Mouse (Mus musculus) forebrain, postnatal 0 days (tissue): Measurements from ENCODE around the gene Ppp1r14a. TPM values are rescaled to one million over a fixed set of nuclear protein-coding genes. Genes with fewer than 3 reads are reported as not detected.

Experiments used
- ATAC-seq: fragments of 200-750 bp; cut with Nextera tagmentation; 2 replicates; pipeline ENCODE4 v1.8.0; 2017; ENCODE audit warnings: mild to moderate bottlenecking, moderate library complexity
- DNase-seq: peaks from one replicate; pipeline ENCODE4 v3.0.0-alpha.2; 2015
- H3K27ac ChIP-seq: fragments of 300-500 bp; sonication (generic); 2 replicates; pipeline ENCODE4 v1.5.1; 2014; ENCODE audit warnings: low read depth, mild to moderate bottlenecking, antibody characterized with exemption, low read length, moderate library complexity, mixed read lengths
- H3K27me3 ChIP-seq: fragments of 300-500 bp; sonication (generic); 2 replicates; pipeline ENCODE4 v1.6.1; 2014; ENCODE audit warnings: mild to moderate bottlenecking, low read length, mixed read lengths; ENCODE audit not compliant: insufficient read depth
- H3K36me3 ChIP-seq: fragments of 300-500 bp; sonication (generic); 2 replicates; pipeline ENCODE4 v1.6.1; 2014; ENCODE audit warnings: mild to moderate bottlenecking, moderate library complexity; ENCODE audit not compliant: insufficient read depth
- H3K4me1 ChIP-seq: fragments of 300-500 bp; sonication (generic); 2 replicates; pipeline ENCODE4 v1.6.1; 2014; ENCODE audit warnings: antibody characterized with exemption; ENCODE audit not compliant: insufficient read depth
- H3K4me2 ChIP-seq: fragments of 300-500 bp; sonication (generic); 2 replicates; pipeline ENCODE4 v1.6.1; 2014; ENCODE audit warnings: low read depth, mild to moderate bottlenecking, moderate library complexity
- H3K4me3 ChIP-seq: fragments of 300-500 bp; sonication (generic); 2 replicates; pipeline ENCODE4 v1.5.1; 2014; ENCODE audit warnings: low read depth, low read length, mixed read lengths
- H3K9ac ChIP-seq: fragments of 300-500 bp; sonication (generic); 2 replicates; pipeline ENCODE4 v1.6.1; 2014; ENCODE audit warnings: mild to moderate bottlenecking
- H3K9me3 ChIP-seq: fragments of 300-500 bp; sonication (generic); 2 replicates; pipeline ENCODE4 v1.6.1; 2016; ENCODE audit warnings: low read length
- CTCF ChIP-seq: sonication (generic); IDR thresholded peaks from 2 replicates; pipeline ENCODE4 v1.5.1; 2016; ENCODE audit warnings: antibody characterized with exemption, control low read depth, low read depth
- WGBS: fragments of 180-500 bp; shearing (Covaris S2); extraction: QIAGEN DNeasy Blood & Tissue Kit; methylation state at CpG from one replicate; pipeline ENCODE4 v1.1.7; 2014; 5-methylcytosine and 5-hydroxymethylcytosine counted together
- polyA plus RNA-seq: library from polyadenylated mRNA; unstranded; fragments of >200 nt; fragmentation: Nextera tagmentation; extraction: Ambion mirVana; gene quantifications from 2 replicates; pipeline ENCODE4 v1.2.1, GENCODE M21; 2015
- total RNA-seq: library from RNA; depleted of rRNA; stranded (reverse); fragments of >200 nt; gene quantifications from 2 replicates; pipeline ENCODE4 v1.2.3, GENCODE M21; 2014; rRNA removed

The Ppp1r14a gene
- total RNA-seq (1.5 and 2.0 TPM in 2 replicates), polyA plus RNA-seq (2.3 and 2.8 TPM in 2 replicates)

GRCm38 (mm10) chr7:29288942-29289638 lies at the start of gene Ppp1r14a:
TSS of gene Ppp1r14a (plus strand) at chr7:29289308.
- Histone ChIP-seq H3K4me2 (peak within 1 kb of the TSS; percentile 77), H3K9me3 (no peaks in the 10 kb centered on the region), H3K4me3 (peak within 1 kb of the TSS; percentile 45), H3K4me1 (0 out of 2 replicates have a peak, but pooled peaks cover 5% of the 10 kb centered on the region), H3K27me3 (no peaks in the 10 kb centered on the region), H3K27ac (no peak within 1 kb of the TSS), H3K36me3 (no peaks in the 10 kb centered on the region), H3K9ac (peak within 1 kb of the TSS; percentile 46)
- peak; percentile 69 for DNase-seq
- peak; percentile 40; the same call in 1 of the 2 replicates for ATAC-seq
- TF ChIP-seq CTCF: peak; percentile 80
- WGBS: 2% methylated on average over 53 of the region's 59 CpGs

GRCm38 (mm10) chr7:29244732-29245416 lies 44.2 kb upstream of the Ppp1r14a start:
- Histone ChIP-seq H3K4me3 (no peak overlapping the region), H3K4me2 (no peak overlapping the region), H3K9ac (no peak overlapping the region), H3K27me3 (no peaks in the 10 kb centered on the region; the same call in 1 of the 2 replicates), H3K9me3 (no peaks in the 10 kb centered on the region), H3K4me1 (no peaks in the 10 kb centered on the region), H3K36me3 (peaks cover 14% of the 10 kb centered on the region; the same call in 1 of the 2 replicates), H3K27ac (no peak overlapping the region)
- no peak for DNase-seq
- no peak for ATAC-seq
- WGBS: 94% methylated on average over 7 of the region's 7 CpGs
- peak; percentile 48 for TF ChIP-seq CTCF

- Histone ChIP-seq H3K27ac (no peak overlapping the region), H3K9ac (no peak overlapping the region), H3K4me1 (no peaks in the 10 kb centered on the region), H3K4me3 (no peak overlapping the region), H3K4me2 (no peak overlapping the region), H3K36me3 (peaks cover 14% of the 10 kb centered on the region; the same call in 1 of the 2 replicates), H3K9me3 (no peaks in the 10 kb centered on the region), H3K27me3 (no peaks in the 10 kb centered on the region; the same call in 1 of the 2 replicates)
- DNase-seq: no peak
- WGBS: 76% methylated on average over 5 of the region's 5 CpGs
- ATAC-seq: no peak
- TF ChIP-seq CTCF: no peak
These were observed 43.1 kb upstream of the Ppp1r14a start for GRCm38 (mm10) chr7:29246015-29246414.

- no peak overlapping the region for H3K4me3 ChIP-seq
- no peak overlapping the region for H3K27ac ChIP-seq
These were observed 42.3 kb upstream of the Ppp1r14a start for GRCm38 (mm10) chr7:29246619-29247313.

DNA sequence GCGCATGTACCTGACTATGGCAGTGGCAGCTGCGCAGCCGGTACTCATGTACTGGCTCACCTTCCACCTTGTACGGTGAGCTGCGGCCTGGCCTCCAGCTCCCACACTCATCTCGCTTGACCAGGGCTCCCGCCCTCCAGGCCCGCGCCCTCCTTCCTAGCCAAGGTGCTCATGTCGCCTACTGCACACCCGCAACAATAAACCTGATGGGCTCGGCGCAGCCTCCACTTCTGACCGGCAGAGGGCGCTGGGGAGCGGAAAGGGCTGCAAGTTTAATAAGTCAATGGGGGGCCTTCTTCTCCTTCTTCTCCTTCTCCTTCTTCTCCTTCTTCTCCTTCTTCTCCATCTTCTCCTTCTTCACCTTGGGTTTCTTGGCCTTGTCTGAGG lies 41.8 kb upstream of the Ppp1r14a start:
- ATAC-seq: peak; percentile 42; the same call in 1 of the 2 replicates
- peak; percentile 77 for DNase-seq

More at GRCm38 (mm10) chr7:29246619-29247313, 42.3 kb upstream of the Ppp1r14a start:
- DNase-seq: no peak
- Histone ChIP-seq H3K9ac (no peak overlapping the region), H3K27me3 (no peaks in the 10 kb centered on the region; the same call in 1 of the 2 replicates), H3K36me3 (peaks cover 14% of the 10 kb centered on the region; the same call in 1 of the 2 replicates), H3K9me3 (no peaks in the 10 kb centered on the region), H3K4me2 (no peak overlapping the region), H3K4me1 (no peaks in the 10 kb centered on the region)
- no peak for TF ChIP-seq CTCF
- no peak for ATAC-seq
- 85% methylated on average over 21 of the region's 21 CpGs for WGBS

DNA sequence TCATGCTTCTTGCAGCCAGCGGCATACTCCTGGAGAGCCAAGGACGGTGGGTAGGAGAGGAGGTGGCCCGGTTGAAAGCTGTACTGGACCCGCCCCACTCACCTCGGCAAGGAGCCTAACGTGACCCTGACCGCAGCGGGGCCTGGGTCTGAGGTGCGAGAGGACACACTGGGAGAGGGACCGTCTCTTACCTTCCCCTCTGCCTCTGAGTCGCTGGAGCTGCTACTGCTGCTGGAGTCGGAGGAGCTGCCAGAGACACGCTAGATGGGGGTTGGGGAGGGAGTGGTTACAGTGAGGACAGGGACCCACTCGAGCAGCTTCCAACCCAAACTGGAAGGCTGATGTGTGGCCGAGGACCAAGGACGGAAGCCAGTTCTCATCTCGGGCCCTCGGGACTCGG lies 41.4 kb upstream of the Ppp1r14a start:
- Histone ChIP-seq H3K9ac (no peak overlapping the region), H3K4me1 (no peaks in the 10 kb centered on the region), H3K27me3 (no peaks in the 10 kb centered on the region; the same call in 1 of the 2 replicates), H3K27ac (no peak overlapping the region), H3K4me3 (no peak overlapping the region), H3K4me2 (peak overlapping the region; percentile 22; the same call in 1 of the 2 replicates), H3K9me3 (no peaks in the 10 kb centered on the region), H3K36me3 (peaks cover 14% of the 10 kb centered on the region; the same call in 1 of the 2 replicates)
- no peak for DNase-seq
- no peak for TF ChIP-seq CTCF
- WGBS: 17% methylated on average over 19 of the region's 19 CpGs
- ATAC-seq: peak; percentile 17; the same call in 1 of the 2 replicates

More for the DNA sequence above, 41.8 kb upstream of the Ppp1r14a start:
- no peak overlapping the region for H3K9ac ChIP-seq
- WGBS: 26% methylated on average over 16 of the region's 16 CpGs
- no peak overlapping the region for H3K27ac ChIP-seq
- H3K9me3 ChIP-seq: no peaks in the 10 kb centered on the region
- peak overlapping the region; percentile 22; the same call in 1 of the 2 replicates for H3K4me2 ChIP-seq
- no peaks in the 10 kb centered on the region; the same call in 1 of the 2 replicates for H3K27me3 ChIP-seq
- peak; percentile 93 for TF ChIP-seq CTCF
- H3K4me1 ChIP-seq: no peaks in the 10 kb centered on the region
- no peak overlapping the region for H3K4me3 ChIP-seq
- H3K36me3 ChIP-seq: peaks cover 14% of the 10 kb centered on the region; the same call in 1 of the 2 replicates
